Mouse (Mus musculus) midbrain, postnatal 0 days (tissue): ENCODE results near the gene Ms4a15. TPM values are rescaled to one million over a fixed set of nuclear protein-coding genes. Genes with fewer than 3 reads are reported as not detected.

ENCODE experiments used
- ATAC-seq: fragments of 200-750 bp; cut with Nextera tagmentation; 2 replicates; pipeline ENCODE4 v1.8.0; 2017; ENCODE audit warnings: moderate number of reproducible peaks, mild to moderate bottlenecking, moderate TSS enrichment, moderate library complexity; ENCODE audit not compliant: low FRiP score
- DNase-seq: peaks from one replicate; pipeline ENCODE4 v3.0.0-alpha.2; 2015; ENCODE audit warnings: low spot score
- H3K27ac ChIP-seq: fragments of 300-500 bp; sonication (generic); 2 replicates; pipeline ENCODE4 v1.5.1; 2014; ENCODE audit warnings: low read depth, mild to moderate bottlenecking, low read length, mixed read lengths
- H3K27me3 ChIP-seq: fragments of 300-500 bp; sonication (generic); 2 replicates; pipeline ENCODE4 v1.6.1; 2014; ENCODE audit warnings: low read length, control low read depth, mixed read lengths; ENCODE audit not compliant: insufficient read depth
- H3K36me3 ChIP-seq: fragments of 300-500 bp; sonication (generic); 2 replicates; pipeline ENCODE4 v1.6.1; 2014; ENCODE audit warnings: low read length, control low read depth, mixed read lengths; ENCODE audit not compliant: insufficient read depth
- H3K4me1 ChIP-seq: fragments of 300-500 bp; sonication (generic); 2 replicates; pipeline ENCODE4 v1.6.1; 2014; ENCODE audit warnings: mild to moderate bottlenecking, control low read depth, antibody characterized with exemption, low read length, mixed read lengths; ENCODE audit not compliant: insufficient read depth
- H3K4me2 ChIP-seq: fragments of 300-500 bp; sonication (generic); 2 replicates; pipeline ENCODE4 v1.6.1; 2014; ENCODE audit warnings: low read depth, mild to moderate bottlenecking, low read length, mixed read lengths; ENCODE audit not compliant: poor library complexity, severe bottlenecking
- H3K4me3 ChIP-seq: fragments of 300-500 bp; sonication (generic); 2 replicates; pipeline ENCODE4 v1.5.1; 2014; ENCODE audit warnings: low read depth, mild to moderate bottlenecking, low read length, moderate library complexity
- H3K9ac ChIP-seq: fragments of 300-500 bp; sonication (generic); replicated peaks from 2 replicates; pipeline ENCODE4 v1.6.1; 2014; ENCODE audit warnings: mild to moderate bottlenecking, low read length, moderate library complexity, mixed read lengths; ENCODE audit not compliant: poor library complexity, severe bottlenecking
- H3K9me3 ChIP-seq: fragments of 300-500 bp; sonication (generic); 2 replicates; pipeline ENCODE4 v1.6.1; 2016; ENCODE audit warnings: low read length, control low read depth
- CTCF ChIP-seq: IDR thresholded peaks from 2 replicates; pipeline ENCODE4 v1.5.1; 2016; ENCODE audit warnings: antibody characterized with exemption, mild to moderate bottlenecking
- WGBS: fragments of 180-500 bp; shearing (Covaris S2); extraction: QIAGEN DNeasy Blood & Tissue Kit; methylation state at CpG from one replicate; pipeline ENCODE4 v1.1.7; 2014; 5-methylcytosine and 5-hydroxymethylcytosine counted together
- polyA plus RNA-seq: library from polyadenylated mRNA; unstranded; fragments of >200 nt; fragmentation: Nextera tagmentation; extraction: Ambion mirVana; gene quantifications from 2 replicates; pipeline ENCODE4 v1.2.1, GENCODE M21; 2015
- total RNA-seq: library from RNA; depleted of rRNA; stranded (reverse); fragments of >200 nt; gene quantifications from 2 replicates; pipeline ENCODE4 v1.2.3, GENCODE M21; 2014

Ms4a15 gene
- total and polyA plus RNA-seq, 2 experiments from 2014 or later: 0.09 TPM; not detected in 1

GRCm38 (mm10) chr19:10972660-10973059 is 20.4 kb downstream of the Ms4a15 start:
- H3K9ac ChIP-seq: no peak overlapping the region
- H3K4me3 ChIP-seq: no peak overlapping the region
- ATAC-seq: no peak
- H3K9me3 ChIP-seq: no peaks in the 10 kb centered on the region
- TF ChIP-seq CTCF: no peak
- no peaks in the 10 kb centered on the region for H3K27me3 ChIP-seq
- H3K27ac ChIP-seq: no peak overlapping the region
- H3K4me2 ChIP-seq: no peak overlapping the region
- 13% methylated on average over 3 of the region's 3 CpGs for WGBS
- no peaks in the 10 kb centered on the region for H3K36me3 ChIP-seq
- no peak for DNase-seq
- H3K4me1 ChIP-seq: no peaks in the 10 kb centered on the region

- WGBS: 78% methylated on average over 3 of the region's 3 CpGs
- H3K9ac ChIP-seq: no peak overlapping the region
Observed at GRCm38 (mm10) chr19:10970457-10970856, 22.6 kb downstream of the Ms4a15 start.

GRCm38 (mm10) chr19:10968578-10968977 is 24.5 kb downstream of the Ms4a15 start:
- ATAC-seq (no peak), DNase-seq (no peak)
- H3K27me3 ChIP-seq: no peaks in the 10 kb centered on the region; the same call in 1 of the 2 replicates
- H3K4me3 ChIP-seq: no peak overlapping the region
- 89% methylated on average over 7 of the region's 7 CpGs for WGBS
- H3K36me3 ChIP-seq: no peaks in the 10 kb centered on the region
- no peaks in the 10 kb centered on the region for H3K9me3 ChIP-seq
- TF ChIP-seq CTCF: no peak
- no peak overlapping the region for H3K27ac ChIP-seq
- H3K4me2 ChIP-seq: no peak overlapping the region
- no peaks in the 10 kb centered on the region for H3K4me1 ChIP-seq
- H3K9ac ChIP-seq: no peak overlapping the region

More at GRCm38 (mm10) chr19:10970457-10970856, 22.6 kb downstream of the Ms4a15 start:
- no peak for TF ChIP-seq CTCF
- no peak for DNase-seq
- no peaks in the 10 kb centered on the region for H3K9me3 ChIP-seq
- no peak overlapping the region for H3K4me3 ChIP-seq
- H3K27ac ChIP-seq: no peak overlapping the region
- no peaks in the 10 kb centered on the region for H3K4me1 ChIP-seq
- no peaks in the 10 kb centered on the region for H3K36me3 ChIP-seq
- no peak for ATAC-seq
- H3K27me3 ChIP-seq: no peaks in the 10 kb centered on the region; the same call in 1 of the 2 replicates
- H3K4me2 ChIP-seq: no peak overlapping the region

GRCm38 (mm10) chr19:10965721-10966120 is 27.3 kb downstream of the Ms4a15 start:
- Histone ChIP-seq H3K36me3 (no peaks in the 10 kb centered on the region), H3K4me2 (no peak overlapping the region), H3K9ac (no peak overlapping the region), H3K4me1 (no peaks in the 10 kb centered on the region), H3K9me3 (no peaks in the 10 kb centered on the region), H3K4me3 (no peak overlapping the region), H3K27me3 (no peaks in the 10 kb centered on the region; the same call in 1 of the 2 replicates), H3K27ac (no peak overlapping the region)
- WGBS: 89% methylated on average over 7 of the region's 7 CpGs
- no peak for TF ChIP-seq CTCF
- no peak for ATAC-seq
- DNase-seq: no peak

GRCm38 (mm10) chr19:10959978-10960346 is 33.1 kb downstream of the Ms4a15 start:
- DNase-seq: no peak
- ATAC-seq: no peak; the same call in 1 of the 2 replicates
- H3K27me3 ChIP-seq: no peaks in the 10 kb centered on the region
- H3K36me3 ChIP-seq: no peaks in the 10 kb centered on the region
- TF ChIP-seq CTCF: no peak
- no peak overlapping the region for H3K4me3 ChIP-seq
- 28% methylated on average over 12 of the region's 12 CpGs for WGBS
- no peaks in the 10 kb centered on the region for H3K4me1 ChIP-seq
- no peak overlapping the region for H3K27ac ChIP-seq
- H3K9ac ChIP-seq: peak overlapping the region; percentile 51; the same call in 1 of the 2 replicates
- H3K9me3 ChIP-seq: no peaks in the 10 kb centered on the region
- no peak overlapping the region for H3K4me2 ChIP-seq

DNA sequence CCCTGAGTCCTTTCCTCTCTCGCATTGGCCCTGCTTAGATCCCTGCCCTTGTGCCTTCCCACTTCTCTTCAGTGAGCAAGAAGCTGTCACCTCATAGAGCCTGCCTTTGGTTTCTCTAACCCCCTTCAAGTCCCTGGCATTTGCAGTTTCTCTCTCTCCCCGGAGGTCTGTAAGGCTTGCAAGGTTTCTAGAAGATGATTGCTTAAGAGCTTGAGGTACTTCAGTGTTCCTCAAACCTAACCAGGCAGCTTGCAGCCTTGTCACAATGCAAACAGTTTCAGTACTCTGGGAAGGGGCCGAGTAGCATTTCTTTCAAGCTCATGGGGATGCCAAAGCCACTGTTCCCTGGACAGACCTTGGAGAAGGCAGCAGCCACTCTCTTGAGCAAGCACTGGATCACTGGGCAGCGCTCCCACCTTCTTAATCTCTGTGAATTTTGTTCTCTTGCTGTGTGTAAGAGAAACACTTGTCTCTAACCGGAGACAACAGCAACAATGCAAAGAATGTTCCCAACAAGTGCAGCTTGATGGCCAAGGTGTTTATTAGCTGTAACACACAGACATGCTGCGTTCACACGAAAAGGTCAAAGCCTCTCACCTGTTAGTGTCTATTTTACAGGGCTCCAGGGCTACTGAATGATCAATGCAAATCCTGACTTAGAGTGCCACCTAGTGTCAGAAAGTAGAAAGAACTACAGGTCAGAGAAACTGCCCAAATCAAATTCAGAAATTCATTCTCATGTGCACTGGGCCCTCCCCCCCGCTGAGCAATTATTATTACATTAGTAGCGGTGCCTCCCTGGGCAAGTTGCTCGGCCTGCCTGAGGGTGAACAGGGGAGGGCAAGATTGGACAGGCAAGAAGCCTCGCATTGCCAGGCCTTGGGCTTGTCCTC is 33.7 kb downstream of the Ms4a15 start:
- Histone ChIP-seq H3K4me1 (no peaks in the 10 kb centered on the region), H3K36me3 (no peaks in the 10 kb centered on the region), H3K9me3 (no peaks in the 10 kb centered on the region), H3K4me2 (no peak overlapping the region), H3K4me3 (no peak overlapping the region), H3K27me3 (no peaks in the 10 kb centered on the region), H3K27ac (no peak overlapping the region), H3K9ac (peak overlapping the region; percentile 51; the same call in 1 of the 2 replicates)
- TF ChIP-seq CTCF: peak; percentile 91
- 32% methylated on average over 11 of the region's 11 CpGs for WGBS
- ATAC-seq (peak; percentile 76), DNase-seq (peak; percentile 81)
